Mouse (Mus musculus): ENCODE measurements at regions not wholly inside any gene's neighbourhood (a gene's known extent, or its start where the extent isn't known, plus 50 kb on each side); places are given as distances from the start of the nearest gene placed in this dataset.

DNA sequence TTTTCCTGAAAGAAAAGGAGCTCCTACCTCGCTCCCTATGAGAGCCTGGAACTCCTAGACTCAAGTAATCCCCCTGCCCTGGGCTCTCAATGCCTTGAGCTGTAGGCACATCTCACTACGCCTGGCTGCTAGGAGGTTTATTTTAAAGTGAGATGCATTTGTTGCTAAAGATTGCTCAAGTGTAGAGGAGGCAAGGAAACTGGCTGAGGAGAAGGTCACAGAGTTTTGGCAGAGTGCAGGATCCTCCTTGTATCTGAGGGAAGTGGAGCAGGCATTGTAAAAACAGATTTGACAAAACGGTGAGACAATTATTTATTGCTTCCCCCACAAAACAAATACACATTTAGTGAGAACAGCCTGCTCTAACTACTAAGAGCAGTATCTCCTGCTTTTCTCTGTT, 228.7 kb downstream of the Gm5426 start:
- no peak for ATAC-seq (replicated peaks; ENCODE audit: poor library complexity, severe bottlenecking)

DNA sequence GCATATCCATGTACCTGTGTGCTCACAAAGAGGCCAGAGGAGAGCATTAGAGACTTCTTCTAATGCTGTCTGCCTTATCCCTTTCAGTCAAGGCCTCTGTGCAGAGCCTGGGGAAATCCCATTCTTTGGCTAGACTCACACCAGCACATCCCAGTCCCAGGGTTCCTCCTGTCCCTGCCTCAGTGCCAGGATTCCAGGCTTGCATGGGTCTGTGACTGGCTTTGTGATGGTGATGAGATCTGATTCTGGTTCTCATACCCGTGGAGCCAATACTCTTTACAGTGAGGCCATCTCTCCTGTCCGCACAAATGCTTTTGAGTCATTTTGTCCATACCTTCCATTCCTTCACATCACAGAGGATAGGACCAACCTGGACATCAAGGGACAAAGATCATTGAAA, 230.5 kb downstream of the Gm5426 start:
- no peak for ATAC-seq (replicated peaks; ENCODE audit: poor library complexity, severe bottlenecking)

DNA sequence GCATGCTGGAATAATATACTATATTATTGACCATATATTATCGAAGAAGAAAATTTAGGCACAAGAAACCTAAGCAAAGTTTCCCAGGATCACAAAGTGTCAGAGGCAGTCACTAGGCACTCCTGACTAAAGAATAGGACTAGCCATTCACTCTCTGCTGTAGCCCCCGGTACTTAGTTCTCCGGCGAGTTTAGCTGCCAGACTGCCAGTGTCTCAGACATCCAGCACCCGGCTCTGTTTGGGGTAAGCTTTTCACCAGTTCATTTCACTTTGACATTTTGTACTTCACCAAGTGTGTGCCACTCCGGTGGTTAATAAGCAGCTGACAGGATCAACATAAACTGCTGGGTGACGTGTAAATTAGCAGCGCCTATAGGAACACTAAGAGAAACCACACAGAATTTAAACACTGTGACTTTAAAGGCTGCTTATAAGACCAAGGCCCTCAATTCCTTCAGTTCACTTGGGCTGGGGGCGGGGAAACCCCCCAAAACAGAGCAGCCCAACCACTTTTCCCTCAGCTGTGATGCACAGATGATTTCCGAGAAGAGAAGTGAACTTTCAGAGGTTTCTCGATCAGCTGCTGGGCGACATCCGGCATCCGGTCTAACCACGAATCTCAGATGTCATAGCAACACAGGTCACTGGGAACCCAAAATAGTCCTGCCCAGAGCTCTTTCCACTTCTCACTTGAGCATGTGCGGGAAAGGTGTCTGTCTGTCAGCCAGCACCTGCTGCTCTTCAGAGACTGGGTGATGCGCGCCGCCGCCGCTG, 234.3 kb downstream of the Gm5426 start:
- peak; percentile 69 for ATAC-seq (replicated peaks; ENCODE audit: poor library complexity, severe bottlenecking)

DNA sequence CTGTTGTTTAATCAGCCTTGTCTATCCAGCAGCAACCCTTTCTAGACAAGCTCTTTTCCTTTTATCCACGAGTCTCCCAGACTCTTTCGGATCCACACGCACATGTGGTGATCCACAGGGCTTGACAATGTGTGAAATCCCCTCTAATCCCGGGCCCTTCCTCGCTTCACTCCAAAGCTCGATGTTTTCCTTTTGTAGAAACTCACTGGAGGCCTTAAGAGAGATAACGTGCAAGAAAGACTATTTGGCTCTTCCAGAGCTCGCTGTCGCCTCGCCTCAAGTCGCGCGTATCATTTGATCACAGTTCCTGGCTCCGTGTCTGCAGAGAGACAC, 234.9 kb downstream of the Gm5426 start:
- no peak for ATAC-seq (replicated peaks; ENCODE audit: poor library complexity, severe bottlenecking)

DNA sequence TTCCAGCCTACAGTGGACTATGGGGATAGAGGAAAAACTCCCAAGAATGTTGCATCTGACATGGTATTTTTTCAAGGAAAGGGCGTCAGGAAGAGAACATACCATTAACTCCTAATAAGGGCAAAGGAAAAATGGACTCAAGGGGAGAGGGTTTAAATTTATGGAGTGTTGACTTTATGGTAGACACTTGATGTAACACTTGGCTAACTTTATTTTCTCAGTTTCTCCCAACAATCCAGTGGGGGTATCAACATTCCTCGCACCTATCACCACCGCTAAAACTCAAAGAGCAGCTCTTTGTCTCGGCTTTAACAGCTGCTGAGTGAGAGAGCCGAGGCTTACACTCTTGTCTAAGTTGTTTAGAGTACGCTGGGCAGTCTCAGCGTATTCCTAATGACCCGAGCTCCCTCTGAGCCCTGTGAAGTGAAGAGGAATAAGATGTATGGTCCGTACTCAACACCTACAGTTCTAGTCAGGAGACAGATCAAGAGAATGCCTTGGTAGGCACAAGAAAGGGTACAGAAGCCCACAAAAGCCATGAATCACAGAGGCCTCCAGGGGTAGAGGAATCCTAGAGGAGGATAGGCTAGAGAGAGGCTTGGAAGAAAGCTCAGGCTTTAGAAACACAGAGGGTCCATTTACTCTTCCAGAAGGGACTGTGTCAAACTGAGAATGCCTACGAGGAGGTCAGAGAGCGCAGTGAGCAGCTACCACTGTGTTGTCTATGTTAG, 236.4 kb downstream of the Gm5426 start:
- ATAC-seq (replicated peaks; ENCODE audit: poor library complexity, severe bottlenecking), result no peak

DNA sequence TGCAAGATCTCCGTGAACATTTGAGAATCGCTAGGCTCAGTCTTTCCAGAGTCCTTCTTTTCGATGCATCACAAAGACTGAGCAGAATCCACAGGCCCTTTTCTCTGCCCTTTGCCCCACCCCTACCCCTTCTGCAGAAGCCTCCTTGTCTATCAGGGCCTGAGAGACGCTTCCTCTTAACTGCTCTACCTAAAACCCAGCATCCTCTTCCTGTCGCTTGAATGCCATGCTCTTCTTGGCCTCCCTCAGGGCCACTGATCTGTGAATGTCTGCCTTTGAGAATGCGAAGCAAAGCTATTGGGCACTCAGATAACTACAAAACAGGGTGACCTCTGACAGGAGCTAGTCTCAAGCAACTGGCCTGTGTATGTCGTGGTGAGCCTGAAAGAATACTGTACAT, 237.1 kb downstream of the Gm5426 start:
- peak; percentile 41 for ATAC-seq (replicated peaks; ENCODE audit: poor library complexity, severe bottlenecking)

DNA sequence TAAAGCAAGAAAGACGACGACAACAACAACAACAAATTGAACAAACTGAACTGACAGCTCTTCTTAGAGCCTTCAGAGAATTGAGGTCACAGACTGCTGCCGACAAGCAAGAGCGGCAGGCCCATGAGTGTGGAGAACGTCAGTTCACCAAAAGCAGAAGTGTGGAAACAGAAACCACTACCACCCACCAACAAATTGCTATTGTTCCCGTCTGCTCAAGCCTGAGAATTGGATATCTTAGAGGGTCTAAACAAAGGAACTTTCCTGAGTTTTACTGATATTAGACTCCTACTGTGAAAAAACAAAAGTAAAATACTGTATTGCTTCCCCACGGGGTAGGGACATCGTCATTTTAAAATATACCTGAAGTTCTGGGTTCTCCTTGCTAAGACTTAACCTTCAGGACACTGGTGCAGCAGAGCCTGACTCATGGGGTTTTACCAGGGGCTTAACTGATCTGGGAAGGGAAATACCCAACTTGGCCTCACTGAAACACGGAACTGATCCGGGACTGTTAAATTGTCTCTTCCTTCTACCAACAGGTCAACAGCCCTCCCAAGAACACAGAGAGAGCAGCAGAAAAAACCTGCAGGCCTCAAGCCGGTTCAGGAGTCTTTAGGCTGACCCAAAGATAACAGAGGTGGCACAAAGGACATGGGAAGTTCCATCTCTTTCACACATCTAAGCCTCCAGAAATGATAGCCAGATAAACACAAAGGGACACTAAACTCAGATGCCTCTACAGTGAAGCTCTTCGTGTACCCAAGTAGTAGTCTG, 238.1 kb downstream of the Gm5426 start:
- peak; percentile 78 for ATAC-seq (replicated peaks; ENCODE audit: poor library complexity, severe bottlenecking)

DNA sequence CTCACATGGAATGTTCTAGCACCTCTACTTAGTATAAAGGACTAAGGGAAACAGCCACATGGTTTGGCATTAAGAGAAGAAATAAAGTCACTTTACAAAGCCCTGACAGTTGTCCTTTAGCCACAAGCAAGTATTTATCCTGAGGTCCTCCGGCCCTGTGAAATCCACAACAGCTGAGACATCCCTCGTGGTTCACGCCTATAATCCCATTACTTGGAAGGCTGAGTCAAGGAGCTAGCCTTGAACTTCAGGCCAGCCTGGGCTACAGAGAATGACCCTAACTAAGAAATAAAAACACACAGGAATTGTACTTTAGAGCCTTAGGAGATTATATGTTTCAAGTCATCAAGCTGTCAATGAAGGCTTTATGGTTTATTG, 238.7 kb downstream of the Gm5426 start:
- ATAC-seq (replicated peaks; ENCODE audit: poor library complexity, severe bottlenecking), result no peak

DNA sequence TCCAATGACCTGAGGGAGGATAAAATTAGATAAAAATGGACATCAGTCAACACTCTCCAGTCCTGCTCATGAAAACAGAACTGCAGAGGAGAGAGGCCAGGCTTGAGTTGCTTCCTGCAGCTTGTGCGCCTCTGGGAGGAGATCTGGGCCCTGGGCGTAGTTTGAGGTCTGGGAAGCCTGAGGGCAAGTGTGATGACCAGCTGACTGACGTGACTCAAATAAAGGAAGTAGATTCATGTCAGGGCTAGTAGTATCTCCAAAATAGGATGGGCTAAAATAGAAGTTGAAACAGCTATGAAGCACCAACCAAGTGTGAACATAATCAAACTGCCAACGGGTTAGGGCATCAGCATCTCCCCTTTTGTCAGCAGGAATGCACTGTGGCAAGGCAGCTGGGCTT, 239.3 kb upstream of the Btg1 start:
- peak; percentile 58 for ATAC-seq (replicated peaks; ENCODE audit: poor library complexity, severe bottlenecking)

DNA sequence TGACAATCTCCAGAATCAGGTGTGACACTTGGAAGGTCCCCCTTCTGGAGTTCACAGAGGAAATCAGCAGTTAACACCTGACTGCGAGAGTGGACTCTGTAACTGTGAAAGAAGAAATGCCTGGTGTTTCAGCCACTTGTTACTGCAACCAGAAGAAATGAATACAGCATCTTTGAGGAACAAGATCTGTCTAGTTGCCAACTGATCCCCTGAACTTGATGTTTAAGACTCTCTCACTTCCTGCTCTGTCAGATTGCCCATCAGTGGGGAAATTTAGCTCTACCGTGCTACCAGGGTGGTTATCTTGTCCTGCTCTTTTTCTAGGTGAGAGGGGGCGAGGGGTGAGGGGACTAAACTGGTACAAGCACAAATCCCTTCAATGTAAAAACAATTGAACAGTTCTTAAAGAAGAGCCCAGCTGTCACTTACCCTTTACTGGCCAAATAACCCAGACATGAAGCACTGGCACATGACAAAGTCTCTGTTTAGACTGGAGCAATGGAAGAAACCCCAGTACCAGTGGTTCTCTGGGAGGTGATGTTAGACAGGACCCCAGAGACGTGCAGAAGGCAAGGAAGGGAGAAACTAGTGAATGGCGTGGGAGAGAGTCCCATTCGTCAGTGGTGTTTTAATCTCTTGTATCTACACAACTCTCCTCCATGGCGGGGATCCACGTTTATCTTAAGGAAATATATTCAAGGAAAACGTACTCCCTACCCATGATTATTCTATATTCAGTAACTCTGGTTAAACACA, 237.6 kb upstream of the Btg1 start:
- ATAC-seq (replicated peaks; ENCODE audit: poor library complexity, severe bottlenecking), result peak; percentile 41

DNA sequence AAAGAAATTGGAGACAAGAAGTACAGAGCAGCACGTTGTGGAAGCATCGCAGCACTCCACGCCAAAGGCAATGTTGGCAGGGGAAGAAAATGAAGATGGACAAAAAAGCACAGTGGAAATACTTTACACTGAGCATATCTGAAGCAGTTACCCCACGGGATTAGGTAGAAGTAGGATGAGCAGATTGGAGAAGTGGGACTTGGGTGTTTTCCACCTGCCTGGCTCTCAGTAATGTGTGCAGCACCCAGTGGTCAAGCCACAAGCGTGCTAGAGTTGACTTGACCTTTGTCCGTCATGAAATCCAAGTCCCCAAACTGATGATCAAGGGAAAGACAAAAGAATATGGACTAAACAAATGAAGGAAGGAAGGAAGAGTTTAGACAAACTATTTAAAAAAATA, 235.1 kb upstream of the Btg1 start:
- no peak for ATAC-seq (replicated peaks; ENCODE audit: poor library complexity, severe bottlenecking)

DNA sequence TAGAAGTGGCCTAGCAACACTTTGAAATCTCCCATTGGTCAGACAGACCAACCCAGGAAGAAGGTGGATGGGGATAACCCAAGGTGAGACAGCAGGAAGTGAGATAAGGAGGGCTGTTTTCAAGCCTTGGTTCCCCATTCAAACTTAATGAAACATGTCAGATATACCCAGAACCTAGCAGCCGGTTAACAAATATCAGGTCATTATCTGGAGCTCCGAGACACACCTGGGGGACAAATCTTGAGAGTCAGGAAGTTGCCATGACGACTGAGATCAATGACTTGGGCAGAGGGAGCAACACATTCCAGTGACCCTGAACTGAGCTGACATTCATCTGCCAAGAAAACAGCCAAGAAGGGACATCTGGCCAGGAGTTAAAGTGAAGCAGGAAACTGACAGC, 225.1 kb upstream of the Btg1 start:
- ATAC-seq (replicated peaks; ENCODE audit: poor library complexity, severe bottlenecking), result no peak

DNA sequence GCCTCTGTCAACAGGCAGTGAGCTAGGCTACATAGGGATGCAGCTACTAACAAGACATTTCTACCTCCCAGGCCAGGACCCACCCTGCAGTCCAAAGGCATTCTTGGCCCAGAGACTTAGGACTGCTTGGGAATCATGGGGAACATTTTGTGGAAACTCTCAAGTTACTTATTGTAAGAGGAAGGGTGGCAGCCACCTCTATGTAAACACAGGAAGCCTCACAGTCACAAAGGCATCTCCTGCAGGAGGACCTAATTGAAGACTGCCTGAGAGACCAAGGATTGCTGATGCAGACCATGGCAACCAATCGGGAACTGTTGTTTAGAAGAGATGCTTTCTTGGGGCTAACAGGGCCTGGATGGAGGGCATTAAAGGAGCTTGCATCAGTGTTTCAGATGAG, 224.0 kb upstream of the Btg1 start:
- no peak for ATAC-seq (replicated peaks; ENCODE audit: poor library complexity, severe bottlenecking)

DNA sequence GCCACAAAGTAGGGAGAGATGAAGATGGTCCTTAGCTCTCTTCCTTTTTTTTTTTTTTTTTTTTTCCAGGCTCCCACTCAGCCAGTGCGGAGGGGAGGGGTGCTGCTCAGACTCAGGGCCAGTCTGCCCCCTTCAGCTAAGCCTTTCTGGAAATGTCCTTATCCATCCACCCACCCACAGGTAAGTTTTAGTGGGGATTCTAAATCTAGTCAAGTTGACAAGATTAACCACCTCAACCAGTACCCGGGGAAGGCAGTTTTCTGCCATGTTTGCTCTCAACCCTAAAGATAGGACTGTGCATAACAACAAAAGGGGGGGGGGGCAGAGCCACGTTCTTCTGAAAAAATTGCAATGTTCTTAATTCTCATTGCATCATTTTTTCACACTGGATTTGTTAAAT, 222.6 kb upstream of the Btg1 start:
- ATAC-seq (replicated peaks; ENCODE audit: poor library complexity, severe bottlenecking), result no peak

DNA sequence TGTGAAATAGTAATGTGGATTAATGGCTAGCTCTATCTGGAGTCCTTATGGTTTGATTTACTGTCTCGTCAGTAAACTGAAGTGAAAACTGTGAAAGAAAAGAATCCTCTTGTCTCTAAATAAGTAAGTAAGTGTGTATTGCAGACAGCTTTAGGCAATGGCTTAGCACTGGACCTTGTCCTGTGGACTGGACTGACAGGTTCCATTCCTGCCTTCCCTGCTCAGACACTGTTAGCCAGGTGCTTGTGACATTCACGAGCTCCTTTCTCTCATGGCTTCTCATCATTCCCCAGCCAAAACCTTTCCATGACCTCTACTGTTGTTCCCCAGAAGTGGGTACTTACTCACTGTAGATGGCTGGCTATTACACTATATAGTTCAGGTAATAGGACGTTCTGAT, 221.8 kb upstream of the Btg1 start:
- no peak for ATAC-seq (replicated peaks; ENCODE audit: poor library complexity, severe bottlenecking)

DNA sequence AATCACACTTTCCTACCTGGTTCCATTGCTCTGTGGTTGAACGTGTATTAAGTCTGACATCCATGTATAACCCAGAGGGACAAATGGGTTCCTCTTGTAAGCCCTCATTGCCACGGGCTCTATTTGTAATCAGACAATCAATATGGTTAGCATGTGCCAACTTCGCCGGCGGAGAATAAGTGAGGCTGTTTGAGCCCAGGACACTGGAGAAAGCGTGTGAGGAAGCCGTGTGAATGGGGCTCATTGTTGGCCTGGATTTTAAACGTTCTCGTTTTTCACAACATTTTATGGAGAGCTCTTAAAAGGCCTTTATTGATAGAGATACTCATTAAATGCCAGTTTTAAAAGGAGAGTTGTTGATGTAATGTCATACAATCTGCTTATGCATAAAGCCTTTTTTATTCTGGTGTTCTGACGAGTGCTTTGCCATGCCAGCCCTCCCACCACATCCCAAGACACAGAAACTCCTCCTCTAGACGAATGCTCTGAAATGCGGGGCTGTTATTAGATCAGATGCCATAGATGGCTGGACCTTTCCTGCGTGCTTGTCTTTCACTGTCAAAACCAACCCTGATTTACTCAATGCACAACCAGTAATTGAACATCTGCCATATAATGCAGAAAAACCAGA, 218.8 kb upstream of the Btg1 start:
- ATAC-seq (replicated peaks; ENCODE audit: poor library complexity, severe bottlenecking), result no peak

DNA sequence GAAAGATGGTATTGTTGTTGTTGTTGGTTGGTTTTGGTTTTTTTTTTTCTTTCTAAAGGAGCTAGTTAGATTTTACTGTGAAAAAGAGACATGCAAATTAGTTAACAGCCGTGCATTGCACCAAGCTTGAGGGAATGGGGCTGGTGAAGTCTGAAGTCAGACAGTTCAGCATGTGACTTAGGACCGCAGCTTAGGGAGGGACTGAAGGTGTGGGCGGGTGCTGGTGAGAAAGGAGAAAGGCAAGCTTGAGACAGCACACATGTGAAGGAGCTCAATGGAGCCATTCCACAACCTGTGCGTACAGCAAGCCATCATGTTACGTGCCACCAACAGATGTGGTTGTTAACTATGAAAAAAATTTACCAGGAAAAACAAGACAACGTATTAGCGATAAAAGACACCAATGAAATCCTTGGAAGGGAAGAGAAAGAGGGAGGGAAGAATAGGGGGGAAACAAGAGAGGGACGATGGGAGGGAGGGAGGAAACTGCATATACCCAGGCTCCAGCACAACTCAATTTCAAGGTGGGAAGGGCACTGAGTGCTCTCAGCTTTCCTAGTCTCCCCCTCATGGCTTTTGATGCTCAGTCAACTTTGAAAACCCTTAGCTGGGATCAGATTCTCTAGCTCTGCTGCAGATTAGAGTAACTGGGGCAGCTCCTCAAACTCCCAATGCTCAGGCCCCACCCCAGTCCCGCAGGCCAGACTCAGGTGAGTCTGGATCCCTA, 218.1 kb upstream of the Btg1 start:
- no peak for ATAC-seq (replicated peaks; ENCODE audit: poor library complexity, severe bottlenecking)

DNA sequence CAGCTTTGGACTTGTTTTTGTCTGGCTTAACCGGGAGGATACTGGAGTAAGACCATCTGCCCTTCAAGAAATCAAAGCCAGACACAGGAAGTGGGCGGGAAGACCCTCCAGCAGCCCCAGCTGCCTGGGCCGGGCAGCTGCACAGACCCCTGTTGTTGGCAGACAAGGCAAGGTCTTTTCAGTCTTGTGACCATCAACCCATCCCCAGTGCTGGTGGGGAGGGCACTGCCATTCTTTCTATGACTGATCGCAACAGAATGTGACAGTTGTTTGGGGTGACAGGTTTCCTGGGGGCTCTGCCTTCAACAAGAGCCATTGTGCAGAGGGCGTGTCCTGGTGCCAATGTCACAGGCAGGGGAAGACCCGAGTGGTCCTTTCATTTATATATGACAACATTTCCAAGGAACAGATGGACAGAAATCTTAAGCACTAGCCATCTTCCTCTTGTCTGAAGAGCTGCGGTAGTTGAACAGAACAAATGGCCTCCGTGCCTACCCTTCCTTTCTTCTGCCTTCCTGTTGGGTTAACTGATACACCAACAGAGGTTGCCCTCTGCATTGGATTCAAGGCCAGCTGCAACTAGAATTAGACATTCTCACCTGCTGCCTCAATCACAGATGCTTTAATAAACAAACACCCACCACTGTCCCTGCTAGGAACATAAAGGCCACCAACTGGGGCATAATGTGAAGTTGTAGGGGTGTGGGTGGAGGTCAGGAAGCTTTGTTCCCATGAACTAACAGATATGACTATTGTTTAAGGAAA, 217.0 kb upstream of the Btg1 start:
- no peak for ATAC-seq (replicated peaks; ENCODE audit: poor library complexity, severe bottlenecking)

DNA sequence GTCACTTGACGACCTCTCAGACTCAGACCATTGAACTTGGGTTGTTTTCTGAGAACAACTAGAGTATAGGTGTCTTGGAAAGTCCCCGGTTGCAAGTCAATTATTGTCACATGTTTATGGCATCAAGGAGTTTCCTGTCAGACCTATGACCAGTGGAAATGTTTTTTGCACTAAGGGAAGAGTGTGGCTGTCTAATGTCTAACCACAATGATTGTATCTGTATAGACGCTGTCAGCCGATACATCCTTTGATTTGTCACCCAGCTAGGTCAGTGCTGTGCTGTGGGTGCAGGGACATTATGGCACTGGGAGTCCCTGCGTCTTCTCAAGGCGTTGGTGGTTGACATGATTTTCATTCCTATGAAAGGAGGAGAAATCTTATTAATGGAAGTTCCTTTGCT, 216.0 kb upstream of the Btg1 start:
- peak; percentile 67 for ATAC-seq (replicated peaks; ENCODE audit: poor library complexity, severe bottlenecking)

Measured in granulocyte monocyte progenitor cell, adult 5-6 weeks (primary cell).